Mouse (Mus musculus) heart, postnatal 14 days (tissue): ENCODE results near the gene Wdr54. TPM values are rescaled to one million over a fixed set of nuclear protein-coding genes. Genes with fewer than 3 reads are reported as not detected.
"Not testable (repeated sequence)": the region's sequence is repeated elsewhere in the genome, so short reads cannot be mapped to it uniquely, and the experiment has no call there.

Experiments used
- DNase-seq, 2 experiments: peaks; one replicate each; pipeline ENCODE4 v3.0.0; 2021 to 2022
- intact Hi-C: fragments of 180-260 bp; cut with DNase I; formaldehyde crosslinking; loops from one replicate; pipeline ENCODE4 v1.15.1; 2025
- total RNA-seq, 2 experiments: library from RNA; stranded (reverse); gene quantifications; 2 replicates each; pipeline ENCODE4 v1.2.3; 2021

The Wdr54 gene
- total RNA-seq, 2 experiments from 2014 or later = 1.1 to 1.3 TPM

DNA sequence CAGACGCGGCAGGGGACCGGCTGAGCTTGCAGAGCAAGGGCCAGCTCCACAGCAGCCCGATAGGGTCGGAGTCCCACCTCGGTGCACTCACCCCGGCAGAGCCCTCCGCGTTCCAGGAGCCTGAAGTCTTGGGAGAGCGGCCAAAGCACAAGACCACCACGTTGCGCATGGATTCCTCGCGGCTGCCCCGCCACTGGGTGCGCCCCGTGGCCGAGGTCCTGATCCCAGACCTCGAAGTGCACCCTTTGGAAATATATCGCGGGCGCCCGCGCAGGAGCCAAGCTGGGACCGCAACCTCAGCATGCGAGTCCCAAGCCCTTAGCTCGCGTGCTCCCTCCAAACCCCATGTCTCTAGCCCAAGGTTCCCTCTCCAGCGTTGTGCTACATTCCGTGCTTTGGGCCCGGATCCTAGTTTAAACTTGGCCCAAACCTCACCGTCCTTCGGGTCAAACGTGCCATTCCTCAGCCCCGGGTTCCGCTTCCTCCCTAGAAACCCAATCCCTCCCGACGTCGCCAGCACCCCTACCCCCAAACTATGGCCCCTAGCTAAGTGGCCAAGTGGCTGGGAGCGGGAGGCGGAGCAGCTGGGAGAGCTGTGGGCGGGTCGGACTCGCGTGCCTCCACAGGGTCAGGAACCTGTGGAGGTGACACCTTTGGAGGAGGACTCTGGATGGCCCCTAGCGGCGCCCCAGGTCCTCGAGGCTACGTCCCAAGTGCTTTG lies 5.9 kb upstream of the Wdr54 start:
- DNase-seq = peak; percentile 38 to 49
- intact Hi-C loops = loop anchor here (2.0 kb wide), 2 partner anchors 45 to 165 kb away; no protein-coding TSS in a partner anchor

DNA sequence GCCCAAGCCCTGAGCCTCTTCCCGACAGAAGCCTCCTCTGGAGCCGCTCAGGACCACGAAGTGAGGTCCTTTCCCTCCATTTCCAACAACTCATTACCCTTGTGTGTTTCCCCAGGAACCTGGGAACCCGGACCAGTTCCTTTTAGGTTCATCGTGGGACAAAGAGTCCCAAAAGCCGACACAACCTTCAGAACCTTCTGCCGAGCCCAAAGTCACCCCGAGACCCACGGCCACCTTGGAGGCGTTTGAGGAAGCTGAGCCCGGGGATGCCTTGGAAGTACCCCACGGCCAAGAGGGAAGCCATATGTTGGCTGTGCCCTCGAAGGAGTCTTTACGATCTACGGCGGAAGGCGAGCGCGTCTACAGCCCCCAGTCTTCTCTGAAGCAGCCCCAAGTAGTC lies 5.2 kb upstream of the Wdr54 start:
- intact Hi-C loops = loop anchor here (2.0 kb wide), 2 partner anchors 45 to 165 kb away; no protein-coding TSS in a partner anchor
- no peak for DNase-seq

DNA sequence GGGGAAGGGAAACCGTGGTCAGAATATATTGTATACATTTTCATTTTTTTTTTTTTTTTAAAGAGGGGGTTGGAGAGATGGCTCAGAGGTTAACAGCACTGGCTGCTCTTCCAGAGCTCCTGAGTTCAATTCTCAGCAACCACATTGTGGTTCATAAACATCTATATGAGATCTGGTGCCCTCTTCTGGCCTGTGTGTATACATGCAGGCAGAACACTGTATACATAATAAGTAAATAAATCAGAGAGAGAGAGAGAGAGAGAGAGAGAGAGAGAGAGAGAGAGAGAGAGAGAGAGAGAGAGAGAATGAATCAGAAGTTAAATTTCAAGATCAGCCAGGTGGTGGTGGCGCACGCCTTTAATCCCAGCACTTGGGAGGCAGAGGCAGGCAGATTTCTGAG lies 3.3 kb upstream of the Wdr54 start:
- peak in 1 of 2 experiments; percentile 60 for DNase-seq
- intact Hi-C loops = not testable (repeated sequence)

DNA sequence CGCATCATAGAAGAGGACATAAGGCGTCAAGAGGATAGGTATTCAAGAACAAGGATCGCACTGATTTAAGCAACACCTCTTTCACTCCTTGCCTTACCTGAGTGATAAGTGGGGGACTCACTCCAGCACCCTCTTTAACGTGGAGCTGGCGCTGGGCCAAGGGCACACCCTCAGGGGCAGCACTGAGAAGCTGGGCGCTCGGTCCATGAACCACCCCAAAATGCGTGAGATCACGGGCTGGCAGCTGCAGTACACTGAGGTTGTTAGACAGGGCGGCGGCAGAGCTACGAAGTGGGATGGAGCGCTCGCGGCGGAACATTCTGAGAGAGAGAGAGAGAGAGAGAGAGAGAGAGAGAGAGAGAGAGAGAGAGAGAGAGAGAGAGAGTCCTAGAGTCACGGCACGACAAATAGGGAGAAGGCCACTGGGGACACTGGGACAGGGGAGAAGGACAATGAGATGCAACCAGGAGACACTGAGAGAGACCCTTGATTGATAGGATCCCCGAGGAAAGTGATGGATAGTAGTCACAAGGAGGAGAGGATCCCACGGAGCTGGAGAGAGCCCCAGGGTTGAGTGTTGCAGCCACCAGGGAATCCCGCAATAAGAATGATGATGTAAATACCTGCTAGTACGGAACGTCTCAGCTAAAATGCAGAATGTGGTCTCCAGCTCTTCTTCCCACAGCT lies 502 bp downstream of the Wdr54 start:
- intact Hi-C loops = loop anchor here (2.0 kb wide), 1 partner anchor 19 kb away; no protein-coding TSS in a partner anchor
- peak in 1 of 2 experiments; percentile 38 for DNase-seq

DNA sequence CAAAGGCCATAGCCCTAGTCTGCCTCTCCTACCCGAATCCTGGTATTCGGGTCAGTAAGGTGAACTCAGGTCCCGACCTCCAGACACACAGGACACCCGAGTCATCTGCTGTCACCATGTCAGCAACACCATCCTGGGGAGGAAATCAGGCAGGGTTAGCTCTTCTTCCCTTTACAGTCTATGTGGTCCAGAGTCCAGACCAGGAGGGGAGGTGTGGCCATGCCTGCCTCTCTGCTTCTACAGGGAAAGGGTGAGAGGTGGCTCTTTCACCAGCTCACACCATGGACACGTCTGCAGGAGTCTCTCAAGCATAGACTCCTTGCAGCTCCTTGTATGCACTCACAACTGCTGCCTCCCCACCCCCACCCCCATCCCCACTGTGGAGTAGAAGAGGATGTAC lies 2.7 kb downstream of the Wdr54 start:
- intact Hi-C loops = no loop called here
- no peak for DNase-seq

DNA sequence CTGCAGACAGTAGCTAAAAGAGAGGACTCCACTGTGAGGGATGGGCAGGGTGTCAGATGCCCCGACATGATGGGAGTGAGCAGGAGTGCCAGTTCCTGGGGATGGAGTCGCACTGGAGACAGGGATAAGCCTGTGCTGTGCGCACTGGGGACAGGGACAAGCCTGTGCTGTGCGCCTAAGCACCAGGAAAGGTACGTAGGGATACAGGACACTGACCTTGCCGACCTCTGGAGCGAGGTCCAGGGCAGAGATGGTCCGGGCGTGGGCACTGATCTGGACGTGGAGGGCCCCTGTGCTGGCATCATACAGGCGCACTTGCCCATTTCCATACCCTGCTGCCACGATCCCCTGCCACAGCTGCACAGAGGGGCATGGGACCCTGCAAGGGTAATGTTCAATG lies 3.2 kb downstream of the Wdr54 start:
- no peak for DNase-seq
- intact Hi-C loops = no loop called here

DNA sequence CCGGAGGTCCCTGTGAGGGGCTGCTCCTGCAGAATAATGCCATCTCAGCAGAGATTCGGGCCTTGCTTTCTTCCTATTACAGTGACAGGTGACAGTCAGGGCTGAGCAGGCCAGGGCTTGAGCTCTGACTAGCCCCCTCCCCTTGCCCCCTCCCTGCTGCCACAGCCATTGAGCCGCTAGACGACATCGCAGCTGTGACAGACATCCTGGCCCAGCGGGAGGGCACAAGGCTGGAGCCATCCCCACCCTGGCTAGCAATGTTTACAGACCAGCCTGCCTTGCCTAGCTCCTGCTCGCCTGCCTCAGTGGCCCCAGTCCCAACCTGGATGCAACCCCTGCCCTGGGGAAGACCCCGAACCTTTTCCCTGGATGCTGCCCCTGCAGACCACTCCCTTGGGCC lies 4.5 kb downstream of the Wdr54 start:
- intact Hi-C loops = no loop called here
- no peak for DNase-seq

DNA sequence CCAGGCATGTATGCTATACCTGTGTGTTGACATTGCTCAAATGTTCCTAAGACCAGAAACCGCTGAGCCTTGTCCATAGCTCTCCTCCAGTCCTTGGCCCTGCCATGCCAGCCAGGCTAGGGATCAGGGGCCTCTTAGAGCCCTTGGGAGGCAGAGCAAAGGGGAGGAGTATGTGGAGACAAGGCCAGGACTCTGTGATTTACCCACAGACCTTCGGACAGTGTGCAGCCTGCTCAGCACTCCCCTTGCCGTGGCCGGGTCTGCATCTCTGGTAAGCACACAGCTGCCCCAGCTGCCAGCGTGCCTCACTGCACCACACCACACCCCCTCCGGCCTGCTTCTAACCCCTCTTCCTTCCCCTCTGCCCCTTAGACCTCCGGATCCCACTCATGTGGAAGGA lies 8.9 kb downstream of the Wdr54 start:
- no peak for DNase-seq
- intact Hi-C loops = no loop called here

DNA sequence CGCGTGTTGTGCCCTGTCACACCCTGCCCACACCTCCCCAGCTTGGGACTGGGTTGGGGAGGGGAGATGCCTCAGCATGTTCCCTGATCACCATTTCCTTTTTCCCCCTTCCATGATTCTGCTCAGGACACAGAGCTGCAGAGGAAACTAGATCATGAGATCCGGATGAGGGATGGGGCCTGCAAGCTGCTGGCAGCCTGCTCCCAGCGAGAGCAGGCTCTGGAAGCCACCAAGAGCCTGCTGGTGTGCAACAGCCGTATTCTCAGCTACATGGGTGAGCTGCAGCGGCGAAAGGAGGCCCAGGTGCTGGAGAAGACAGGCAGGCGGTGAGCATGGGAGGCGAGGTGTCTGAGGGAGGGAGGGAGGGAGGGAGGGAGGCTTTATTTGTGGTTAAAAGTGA lies 10.4 kb downstream of the Wdr54 start:
- no peak for DNase-seq
- intact Hi-C loops = no loop called here

DNA sequence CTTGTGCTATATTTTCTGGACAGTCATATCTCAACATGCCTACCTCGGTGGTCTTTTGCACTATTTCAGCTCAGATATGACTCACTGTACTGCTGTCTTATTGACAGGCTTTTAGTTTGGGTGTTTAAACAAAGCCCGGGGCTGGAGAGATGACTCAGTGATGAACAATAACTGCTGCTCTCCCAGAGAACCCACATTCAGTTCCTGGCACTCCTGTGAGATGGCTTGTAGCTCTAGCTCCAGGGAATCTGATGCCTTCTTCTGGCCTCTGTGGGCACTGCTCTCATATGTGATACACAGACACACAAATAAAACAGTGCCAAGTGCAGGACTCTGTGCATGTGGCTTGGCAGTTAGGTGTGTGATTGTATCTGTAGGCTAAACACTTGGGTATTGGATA lies 11.0 kb downstream of the Wdr54 start:
- intact Hi-C loops = no loop called here
- no peak for DNase-seq

DNA sequence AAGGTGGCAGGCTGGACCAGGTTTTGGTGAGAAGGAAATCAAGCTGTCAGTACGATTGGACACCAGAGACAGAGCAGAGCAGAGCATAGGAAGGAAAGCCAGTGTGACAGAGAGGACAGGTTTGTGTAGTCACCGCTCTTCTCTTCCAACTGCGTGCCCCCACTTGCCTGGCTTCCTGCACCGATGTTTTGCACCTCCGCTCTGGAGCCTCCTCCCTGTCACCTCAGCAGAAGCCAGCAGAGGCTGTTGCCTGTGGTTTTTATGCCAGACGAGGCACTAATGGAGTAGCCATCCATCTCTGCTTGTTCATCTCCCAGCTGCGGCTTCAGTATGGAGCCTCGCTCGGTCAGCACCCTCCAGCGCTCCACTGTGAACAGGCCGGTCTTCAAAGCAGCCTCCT lies 13.3 kb downstream of the Wdr54 start:
- intact Hi-C loops = no loop called here

DNA sequence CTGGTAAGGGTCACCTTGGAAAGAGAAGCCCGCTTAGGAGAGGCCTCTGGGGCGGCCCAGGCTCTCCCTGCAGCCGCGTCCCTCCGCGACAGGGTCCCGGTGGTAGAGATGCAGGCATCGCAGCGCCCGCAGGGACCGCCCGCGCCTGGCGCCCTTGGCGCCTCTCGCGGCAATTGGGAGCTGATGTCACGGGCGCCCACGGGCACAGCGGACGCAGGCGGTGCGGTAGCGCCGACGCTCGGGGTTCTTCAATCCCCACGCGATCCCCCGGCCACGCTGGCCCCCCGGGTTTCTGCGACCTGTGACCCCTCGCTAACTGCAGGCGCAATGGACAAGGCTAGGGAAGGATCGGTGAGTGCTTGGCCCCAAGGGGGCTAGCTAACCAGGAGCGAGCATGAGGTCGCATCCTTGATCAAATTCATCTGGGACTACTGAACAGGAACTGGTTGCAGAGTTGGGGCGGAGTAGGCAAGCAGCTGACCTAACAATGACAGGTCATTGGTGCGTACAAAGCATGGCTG lies 13.9 kb downstream of the Wdr54 start:
- peak in 1 of 2 experiments; percentile 38 for DNase-seq
- intact Hi-C loops = no loop called here

More for the DNA sequence above, 13.3 kb downstream of the Wdr54 start:
- no peak for DNase-seq

DNA sequence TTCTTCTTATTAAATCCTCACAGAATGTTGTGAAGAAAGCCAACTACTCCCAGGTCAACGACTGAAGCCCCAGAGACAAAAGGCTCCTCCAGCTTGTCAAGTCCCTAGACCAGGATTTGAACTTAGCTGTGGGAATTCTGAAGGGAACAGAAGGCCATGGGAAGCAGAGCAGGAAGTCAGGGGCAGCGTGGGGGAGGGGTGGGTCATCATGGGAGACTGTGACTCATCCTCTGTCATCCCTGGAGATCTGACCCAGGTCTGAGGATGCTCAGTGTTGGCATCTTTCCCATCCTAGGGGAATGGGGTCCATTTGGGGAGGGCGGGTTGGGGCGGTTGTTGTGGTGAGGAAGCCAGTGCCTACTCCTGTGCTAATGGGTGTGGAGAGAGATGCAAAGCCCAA lies 14.6 kb downstream of the Wdr54 start:
- peak in 1 of 2 experiments; percentile 44 for DNase-seq
- intact Hi-C loops = no loop called here

DNA sequence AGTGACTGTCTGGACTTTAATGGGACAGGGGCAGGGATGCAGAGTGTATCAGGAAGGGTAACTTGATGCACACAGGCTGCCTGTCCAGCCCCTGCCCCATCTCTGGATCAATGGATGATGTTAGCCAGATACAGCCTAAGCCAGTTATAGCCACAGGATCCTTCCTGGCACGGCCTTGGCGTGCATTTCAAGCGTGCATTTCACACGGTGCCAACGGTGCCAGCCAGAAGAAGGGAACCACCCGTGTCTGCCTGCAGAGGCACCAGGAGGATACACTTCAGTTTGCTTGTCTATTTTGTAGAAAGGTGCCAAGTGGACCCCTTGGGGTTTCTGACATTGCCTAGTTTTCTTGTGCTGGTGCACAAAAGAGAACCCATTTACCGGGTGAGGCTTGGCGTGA lies 16.2 kb downstream of the Wdr54 start:
- intact Hi-C loops = no loop called here

DNA sequence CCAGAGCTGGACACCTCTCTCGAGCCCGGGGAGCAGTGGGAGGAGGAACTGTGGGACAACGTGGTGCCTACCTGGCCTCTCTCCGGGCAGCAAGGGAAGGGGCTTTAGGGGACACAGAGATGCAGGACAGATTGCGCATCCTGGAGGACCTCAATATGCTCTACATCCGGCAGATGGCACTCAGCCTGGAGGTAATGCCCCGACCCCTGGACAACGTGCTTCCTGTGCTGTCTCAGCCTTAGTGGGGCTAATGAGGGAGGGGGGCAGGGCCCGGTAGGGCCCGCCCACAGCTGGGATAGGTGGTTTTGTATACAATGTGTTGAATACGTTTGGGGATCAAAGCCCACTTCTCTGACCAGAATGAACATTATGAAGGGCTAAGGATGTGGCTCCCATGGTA lies 18.1 kb downstream of the Wdr54 start:
- DNase-seq = no peak
- intact Hi-C loops = no loop called here

More for the DNA sequence above, 16.2 kb downstream of the Wdr54 start:
- no peak for DNase-seq

DNA sequence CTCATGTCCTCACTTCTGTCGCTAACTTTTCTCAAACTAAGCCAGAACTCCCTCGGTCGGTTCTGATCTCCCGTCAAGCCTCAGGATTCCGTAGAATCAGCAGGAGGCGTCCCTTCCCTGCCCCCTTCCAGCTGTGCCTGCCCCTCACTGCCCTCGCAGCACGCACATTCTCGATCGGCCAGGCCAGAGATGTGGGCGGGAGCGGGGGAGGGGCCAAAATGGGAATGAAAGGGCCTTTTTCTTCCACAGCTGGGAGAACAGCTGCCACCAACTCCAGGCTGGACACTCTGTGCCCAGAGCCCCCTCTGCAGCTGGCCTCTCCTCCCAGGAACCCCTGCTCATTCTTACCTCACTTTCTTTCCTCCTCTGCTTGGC lies 18.6 kb downstream of the Wdr54 start:
- intact Hi-C loops = loop anchor here (2.0 kb wide), 1 partner anchor 19 kb away; the partner anchor contains the start of genes 1700003E16Rik and Wdr54
- DNase-seq = peak; percentile 89 to 92

DNA sequence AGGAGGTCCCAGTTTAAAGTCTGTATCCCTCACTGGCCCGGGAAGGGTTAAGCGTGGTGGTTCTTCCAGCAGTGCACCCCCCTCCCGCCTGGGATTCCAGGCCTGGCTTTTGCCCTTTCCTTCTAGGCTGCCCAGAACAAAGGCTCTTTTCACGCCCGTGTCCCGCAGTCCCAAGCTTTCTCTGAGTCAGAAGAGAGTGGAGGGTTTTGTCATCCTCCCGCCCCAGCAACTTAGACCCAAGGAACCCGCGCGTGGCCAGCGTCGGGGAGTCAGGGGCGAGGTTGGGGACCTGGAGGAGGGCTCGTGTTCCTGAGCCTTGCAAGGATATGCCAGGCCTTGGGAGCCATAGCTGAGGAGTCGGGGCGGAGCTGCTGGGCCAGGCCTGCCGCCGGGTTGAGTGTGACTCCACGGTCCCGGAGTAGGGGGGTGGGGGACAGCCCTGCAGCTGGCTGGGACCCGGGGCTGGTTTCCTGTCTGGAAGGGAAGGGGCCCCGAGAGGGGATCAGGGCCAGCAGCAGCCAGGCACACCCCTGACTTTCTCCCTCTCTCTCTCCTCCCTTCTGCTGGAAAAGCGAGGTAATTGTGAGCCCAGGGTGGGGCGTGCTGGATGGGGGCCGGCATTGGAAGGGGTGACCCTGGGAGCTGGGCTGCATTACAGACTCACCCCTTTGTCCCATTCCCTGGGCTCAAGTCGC lies 19.2 kb downstream of the Wdr54 start:
- DNase-seq = peak; percentile 79 to 80
- intact Hi-C loops = loop anchor here (2.0 kb wide), 1 partner anchor 20 kb away; the partner anchor contains the start of genes 1700003E16Rik and Wdr54

DNA sequence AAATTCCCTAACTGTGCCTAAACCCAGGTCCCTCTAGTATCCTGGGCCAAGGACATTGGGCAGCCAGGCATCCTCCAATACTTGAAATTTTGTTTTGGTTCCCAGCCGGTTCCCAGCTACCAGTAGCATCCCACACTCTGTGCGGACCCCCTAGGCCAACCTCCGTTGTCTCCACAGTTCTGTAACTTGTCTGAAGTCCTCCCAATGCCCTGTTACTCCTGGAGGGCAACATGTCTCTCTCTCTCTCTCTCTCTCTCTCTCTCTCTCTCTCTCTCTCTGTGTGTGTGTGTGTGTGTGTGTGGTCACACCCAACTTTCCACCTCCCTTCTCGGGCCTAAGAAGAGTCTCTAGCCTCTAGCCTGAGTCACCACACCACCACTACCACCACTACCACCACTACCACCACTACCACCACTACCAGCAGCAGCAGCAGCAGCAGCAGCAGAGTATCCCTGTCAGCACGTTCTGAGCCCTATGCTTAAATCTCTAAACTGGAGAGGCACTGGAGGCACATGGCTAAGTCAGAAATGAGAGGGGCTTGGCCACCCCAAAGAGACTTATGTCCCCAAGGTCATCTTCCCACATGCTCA lies 19.8 kb downstream of the Wdr54 start:
- DNase-seq = no peak
- intact Hi-C loops = loop anchor here (2.0 kb wide), 1 partner anchor 20 kb away; the partner anchor contains the start of genes 1700003E16Rik and Wdr54

DNA sequence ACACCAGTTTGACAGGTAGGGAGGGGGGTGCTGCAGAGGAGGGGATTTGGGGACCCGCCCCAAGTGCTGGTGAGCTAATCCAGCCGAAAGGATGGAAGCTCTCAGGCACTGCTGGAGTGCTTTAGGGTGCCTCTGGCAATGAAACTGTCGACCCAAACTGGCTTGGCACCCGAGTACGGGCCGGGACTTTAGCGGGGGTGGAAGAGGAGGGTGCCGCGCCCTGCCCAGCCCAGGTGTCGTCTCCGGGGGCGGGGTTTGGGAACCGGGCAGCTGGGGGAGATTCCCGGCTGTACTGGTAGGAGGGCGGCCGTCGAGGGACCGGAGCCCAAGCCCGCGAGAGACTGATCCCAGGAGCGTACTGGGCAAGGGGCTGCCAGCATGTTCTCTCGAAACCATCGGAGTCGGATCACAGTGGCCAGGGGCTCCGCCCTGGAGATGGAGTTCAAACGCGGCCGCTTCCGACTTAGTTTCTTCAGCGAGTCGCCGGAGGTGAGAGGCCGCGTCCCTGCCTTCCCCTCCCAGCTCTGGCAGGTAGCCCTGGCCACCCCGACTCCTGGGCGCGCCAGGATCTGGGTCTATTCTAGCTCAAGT lies 20.5 kb downstream of the Wdr54 start:
- intact Hi-C loops = loop anchor here (2.0 kb wide), 1 partner anchor 21 kb away; the partner anchor contains the start of genes 1700003E16Rik and Wdr54
- peak; percentile 44 to 50 for DNase-seq

DNA sequence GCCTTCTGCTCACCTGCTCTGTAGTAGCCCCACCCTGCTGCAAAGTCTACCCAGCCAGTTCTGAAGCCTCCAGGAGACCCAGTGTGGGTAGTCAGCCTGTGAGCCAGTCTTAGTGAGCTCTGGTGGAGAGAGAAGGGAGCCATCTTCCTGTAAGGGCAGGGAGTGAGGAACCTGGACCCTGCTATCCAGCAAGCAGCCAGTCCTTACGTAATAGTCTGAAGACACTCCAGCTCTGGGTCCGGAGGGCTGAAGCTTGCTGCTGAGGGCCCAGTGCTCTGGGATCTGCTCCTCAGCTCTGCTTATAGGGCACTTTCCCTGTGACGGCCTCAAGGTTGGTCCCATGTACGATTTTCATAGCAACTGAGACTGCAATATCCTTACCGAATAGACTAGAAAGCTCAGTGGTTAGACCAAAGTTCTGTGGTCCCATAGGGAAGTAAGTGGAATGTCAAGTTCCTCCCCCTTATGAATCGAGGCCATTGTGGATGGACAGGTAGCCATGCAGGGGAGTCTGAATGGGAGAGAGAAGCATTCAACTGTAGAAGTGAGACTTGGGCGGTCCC lies 21.2 kb downstream of the Wdr54 start, which contains the start of gene Rtkn:
Gene Rtkn (plus strand): TSS at position 513 of the 563 bp plus-strand sequence.
- intact Hi-C loops = no loop called here

More for the DNA sequence above, 21.2 kb downstream of the Wdr54 start, which contains the start of gene Rtkn:
- no peak for DNase-seq
